Mouse (Mus musculus): ENCODE data around the gene Tmed2. TPM values are rescaled to one million over a fixed set of nuclear protein-coding genes. Genes with fewer than 3 reads are reported as not detected.
"Not testable (repeated sequence)": the region's sequence is repeated elsewhere in the genome, so short reads cannot be mapped to it uniquely, and the experiment has no call there.

The Tmed2 gene
- polyA plus RNA-seq, 1 experiment from 2014 or later, result 649 TPM

- Histone ChIP-seq H3K4me3 (ENCODE audit: low read length) (peak overlapping the region; percentile 79), H3K4me1 (ENCODE audit: control insufficient read depth, insufficient read depth, low read length) (peaks cover 16% of the 10 kb centered on the region), H3K27me3 (replicated peaks; ENCODE audit: control insufficient read depth, insufficient read depth, low read length) (no peaks in the 10 kb centered on the region), H3K27ac (ENCODE audit: low read length) (peak overlapping the region; percentile 83), H3K9me3 (ENCODE audit: control insufficient read depth, low read length) (no peaks in the 10 kb centered on the region), H3K9ac (ENCODE audit: low read depth, low read length) (peak overlapping the region; percentile 82), H3K36me3 (ENCODE audit: control insufficient read depth, insufficient read depth, low read length) (no peaks in the 10 kb centered on the region), H3K4me2 (ENCODE audit: low read depth, low read length) (peak overlapping the region; percentile 85)
- 17% methylated on average over 14 of the region's 14 CpGs for WGBS
- ATAC-seq, result peak; percentile 46
Measured at GRCm38 (mm10) chr5:124531583-124531930, 8.9 kb upstream of the Tmed2 start.

DNA sequence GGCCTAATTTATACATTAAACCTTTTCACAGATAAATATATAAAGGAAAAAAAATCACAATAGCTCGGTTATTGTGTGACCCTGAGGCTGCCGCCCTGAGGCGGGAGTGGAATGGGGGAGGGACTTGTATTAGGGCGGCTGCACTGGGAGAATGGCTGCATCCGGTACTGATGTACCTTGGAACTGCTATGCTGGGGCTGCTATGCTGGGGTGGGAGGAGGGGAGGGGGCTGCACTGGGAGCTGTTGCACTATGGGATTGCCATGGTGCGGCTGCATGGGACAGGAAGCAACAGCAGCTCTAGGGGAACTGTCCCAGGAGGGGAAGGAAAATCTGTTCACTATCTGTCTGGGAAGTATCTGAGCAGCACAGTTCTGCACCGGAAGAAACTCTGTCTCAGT is 8.0 kb upstream of the Tmed2 start:
- Histone ChIP-seq H3K4me1 (ENCODE audit: control insufficient read depth, insufficient read depth, low read length) (peaks cover 21% of the 10 kb centered on the region), H3K9me3 (ENCODE audit: control insufficient read depth, low read length) (no peaks in the 10 kb centered on the region), H3K27me3 (replicated peaks; ENCODE audit: control insufficient read depth, insufficient read depth, low read length) (no peaks in the 10 kb centered on the region), H3K27ac (ENCODE audit: low read length) (peak overlapping the region; percentile 50; the same call in 1 of the 2 replicates), H3K4me3 (ENCODE audit: low read length) (no peak overlapping the region), H3K4me2 (ENCODE audit: low read depth, low read length) (no peak overlapping the region), H3K36me3 (ENCODE audit: control insufficient read depth, insufficient read depth, low read length) (no peaks in the 10 kb centered on the region), H3K9ac (ENCODE audit: low read depth, low read length) (0 out of 2 replicates have a peak overlapping the region, but pooled peaks have one; percentile 48)
- 26% methylated on average over 7 of the region's 7 CpGs for WGBS
- ATAC-seq, result no peak

- Histone ChIP-seq H3K36me3 (ENCODE audit: control insufficient read depth, insufficient read depth, low read length) (no peaks in the 10 kb centered on the region), H3K4me2 (ENCODE audit: low read depth, low read length) (no peak overlapping the region), H3K9me3 (ENCODE audit: control insufficient read depth, low read length) (no peaks in the 10 kb centered on the region), H3K9ac (ENCODE audit: low read depth, low read length) (no peak overlapping the region), H3K27me3 (replicated peaks; ENCODE audit: control insufficient read depth, insufficient read depth, low read length) (no peaks in the 10 kb centered on the region), H3K27ac (ENCODE audit: low read length) (no peak overlapping the region), H3K4me1 (ENCODE audit: control insufficient read depth, insufficient read depth, low read length) (peaks cover 13% of the 10 kb centered on the region), H3K4me3 (ENCODE audit: low read length) (no peak overlapping the region)
- no peak for ATAC-seq
- 59% methylated on average over 5 of the region's 5 CpGs for WGBS
Measured at GRCm38 (mm10) chr5:124535016-124535415, 5.5 kb upstream of the Tmed2 start.

DNA sequence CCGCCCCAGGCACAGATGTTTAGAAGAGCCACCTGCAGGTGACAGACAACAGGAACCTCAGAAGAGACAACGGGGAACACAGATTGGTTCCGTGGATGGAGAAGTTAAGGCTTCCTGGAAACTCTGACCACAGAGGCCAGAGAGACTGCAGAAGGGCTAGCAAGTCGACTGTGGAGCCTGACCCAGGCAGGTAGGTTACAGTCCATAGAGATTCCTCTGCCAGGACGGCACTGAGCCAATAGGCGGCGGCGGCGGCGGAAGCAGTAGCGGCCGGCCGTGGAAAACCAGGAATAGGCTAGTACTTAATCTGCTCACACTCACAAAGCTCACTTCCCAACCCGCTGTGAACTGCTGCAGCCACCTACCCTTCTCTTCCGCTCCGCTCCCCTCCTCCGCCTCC is 3.7 kb upstream of the Tmed2 start:
- peak overlapping the region; percentile 62 for H3K9ac ChIP-seq (ENCODE audit: low read depth, low read length)
- peak overlapping the region; percentile 25 for H3K4me3 ChIP-seq (ENCODE audit: low read length)
- peaks cover 9% of the 10 kb centered on the region for H3K4me1 ChIP-seq (ENCODE audit: control insufficient read depth, insufficient read depth, low read length)
- H3K36me3 ChIP-seq (ENCODE audit: control insufficient read depth, insufficient read depth, low read length), result no peaks in the 10 kb centered on the region
- H3K4me2 ChIP-seq (ENCODE audit: low read depth, low read length), result peak overlapping the region; percentile 53
- ATAC-seq, result no peak
- 7% methylated on average over 17 of the region's 17 CpGs for WGBS
- no peaks in the 10 kb centered on the region for H3K27me3 ChIP-seq (replicated peaks; ENCODE audit: control insufficient read depth, insufficient read depth, low read length)
- peak overlapping the region; percentile 45; the same call in 1 of the 2 replicates for H3K27ac ChIP-seq (ENCODE audit: low read length)
- no peaks in the 10 kb centered on the region for H3K9me3 ChIP-seq (ENCODE audit: control insufficient read depth, low read length)

- Histone ChIP-seq H3K27me3 (replicated peaks; ENCODE audit: control insufficient read depth, insufficient read depth, low read length) (no peaks in the 10 kb centered on the region), H3K27ac (ENCODE audit: low read length) (no peak overlapping the region), H3K9me3 (ENCODE audit: control insufficient read depth, low read length) (no peaks in the 10 kb centered on the region), H3K36me3 (ENCODE audit: control insufficient read depth, insufficient read depth, low read length) (0 out of 2 replicates have a peak, but pooled peaks cover 3% of the 10 kb centered on the region), H3K4me1 (ENCODE audit: control insufficient read depth, insufficient read depth, low read length) (peaks cover 12% of the 10 kb centered on the region), H3K9ac (ENCODE audit: low read depth, low read length) (no peak overlapping the region), H3K4me2 (ENCODE audit: low read depth, low read length) (no peak overlapping the region), H3K4me3 (ENCODE audit: low read length) (no peak overlapping the region)
- no peak for ATAC-seq
- 78% methylated on average over 15 of the region's 16 CpGs for WGBS
Measured at GRCm38 (mm10) chr5:124538813-124539792, 1.4 kb upstream of the Tmed2 start.

GRCm38 (mm10) chr5:124539905-124540304 is 590 bp upstream of the Tmed2 start:
- no peaks in the 10 kb centered on the region for H3K9me3 ChIP-seq (ENCODE audit: control insufficient read depth, low read length)
- ATAC-seq, result no peak
- 0 out of 2 replicates have a peak, but pooled peaks cover 3% of the 10 kb centered on the region for H3K36me3 ChIP-seq (ENCODE audit: control insufficient read depth, insufficient read depth, low read length)
- peak overlapping the region; percentile 55 for H3K4me2 ChIP-seq (ENCODE audit: low read depth, low read length)
- peak overlapping the region; percentile 94 for H3K4me3 ChIP-seq (ENCODE audit: low read length)
- no peaks in the 10 kb centered on the region for H3K27me3 ChIP-seq (replicated peaks; ENCODE audit: control insufficient read depth, insufficient read depth, low read length)
- peaks cover 12% of the 10 kb centered on the region for H3K4me1 ChIP-seq (ENCODE audit: control insufficient read depth, insufficient read depth, low read length)
- WGBS, result 76% methylated on average over 4 of the region's 4 CpGs
- no peak overlapping the region for H3K27ac ChIP-seq (ENCODE audit: low read length)
- peak overlapping the region; percentile 94; the same call in 1 of the 2 replicates for H3K9ac ChIP-seq (ENCODE audit: low read depth, low read length)

GRCm38 (mm10) chr5:124540905-124541601 is 558 bp downstream of the Tmed2 start:
- H3K4me3 ChIP-seq (ENCODE audit: low read length), result peak overlapping the region; percentile 94
- peak overlapping the region; percentile 84 for H3K4me2 ChIP-seq (ENCODE audit: low read depth, low read length)
- H3K4me1 ChIP-seq (ENCODE audit: control insufficient read depth, insufficient read depth, low read length), result peaks cover 16% of the 10 kb centered on the region
- no peaks in the 10 kb centered on the region for H3K9me3 ChIP-seq (ENCODE audit: control insufficient read depth, low read length)
- WGBS, result under 1% methylated on average over 62 of the region's 89 CpGs
- 0 out of 2 replicates have a peak, but pooled peaks cover 3% of the 10 kb centered on the region for H3K36me3 ChIP-seq (ENCODE audit: control insufficient read depth, insufficient read depth, low read length)
- H3K27ac ChIP-seq (ENCODE audit: low read length), result peak overlapping the region; percentile 86
- peak; percentile 77 for ATAC-seq
- peak overlapping the region; percentile 94 for H3K9ac ChIP-seq (ENCODE audit: low read depth, low read length)
- H3K27me3 ChIP-seq (replicated peaks; ENCODE audit: control insufficient read depth, insufficient read depth, low read length), result no peaks in the 10 kb centered on the region

- H3K4me2 ChIP-seq (ENCODE audit: low read depth, low read length), result peak overlapping the region; percentile 84
- no peak overlapping the region; the same call in 1 of the 2 replicates for H3K27ac ChIP-seq (ENCODE audit: low read length)
- peaks cover 7% of the 10 kb centered on the region; the same call in 1 of the 2 replicates for H3K36me3 ChIP-seq (ENCODE audit: control insufficient read depth, insufficient read depth, low read length)
- peak overlapping the region; percentile 94 for H3K9ac ChIP-seq (ENCODE audit: low read depth, low read length)
- H3K4me3 ChIP-seq (ENCODE audit: low read length), result peak overlapping the region; percentile 94
- peaks cover 15% of the 10 kb centered on the region for H3K4me1 ChIP-seq (ENCODE audit: control insufficient read depth, insufficient read depth, low read length)
- no peaks in the 10 kb centered on the region for H3K27me3 ChIP-seq (replicated peaks; ENCODE audit: control insufficient read depth, insufficient read depth, low read length)
- no peaks in the 10 kb centered on the region for H3K9me3 ChIP-seq (ENCODE audit: control insufficient read depth, low read length)
- ATAC-seq, result no peak
- WGBS, result 6% methylated on average over 8 of the region's 8 CpGs
Measured at GRCm38 (mm10) chr5:124541602-124541973, 1.1 kb downstream of the Tmed2 start.

DNA sequence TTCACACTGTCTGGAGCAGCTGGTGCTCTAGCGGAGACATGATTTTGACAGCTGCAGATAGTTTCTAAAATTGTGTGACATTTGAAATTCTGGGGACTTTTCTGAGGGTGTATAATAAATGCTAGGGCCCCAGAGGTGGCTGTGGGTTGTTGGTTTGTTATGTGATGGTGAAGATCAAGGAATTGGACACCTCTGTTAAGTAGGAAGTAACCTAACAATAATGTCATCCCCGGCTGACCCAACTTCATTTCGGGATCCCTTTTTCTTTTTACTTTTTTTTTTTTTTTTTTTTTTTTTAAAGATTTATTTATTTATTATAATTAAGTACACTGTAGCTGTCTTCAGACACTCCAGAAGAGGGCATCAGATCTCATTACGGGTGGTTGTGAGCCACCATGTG is 10.2 kb downstream of the Tmed2 start:
- not testable (repeated sequence) for H3K9ac ChIP-seq (ENCODE audit: low read depth, low read length); H3K4me1 ChIP-seq (ENCODE audit: control insufficient read depth, insufficient read depth, low read length); H3K9me3 ChIP-seq (ENCODE audit: control insufficient read depth, low read length); H3K4me3 ChIP-seq (ENCODE audit: low read length); H3K36me3 ChIP-seq (ENCODE audit: control insufficient read depth, insufficient read depth, low read length); H3K27ac ChIP-seq (ENCODE audit: low read length); ATAC-seq; H3K4me2 ChIP-seq (ENCODE audit: low read depth, low read length); H3K27me3 ChIP-seq (replicated peaks; ENCODE audit: control insufficient read depth, insufficient read depth, low read length)
- WGBS, result 97% methylated on average over 3 of the region's 4 CpGs

Data from intestine, embryonic 16.5 days (tissue).